Mouse (Mus musculus) heart, adult 2 months (tissue): ENCODE data around the gene Spast.

Experiments
- CTCF ChIP-seq: fragments of 200-600 bp; IDR thresholded peaks from 2 replicates; pipeline ENCODE4 v1.8.1; 2022; ENCODE audit warnings: antibody characterized with exemption, mild to moderate bottlenecking, moderate library complexity
- POLR2A ChIP-seq: fragments of 200-500 bp; IDR thresholded peaks from 2 replicates; pipeline ENCODE4 v1.6.1; 2011; ENCODE audit warnings: mild to moderate bottlenecking, low read depth, low read length, control low read depth; ENCODE audit not compliant: insufficient read depth

GRCm38 (mm10) chr17:74397173-74397572 lies 58.4 kb downstream of the Spast start:
- no peak for TF ChIP-seq POLR2A
- TF ChIP-seq CTCF: no peak
